Mouse (Mus musculus) lung, embryonic 16.5 days (tissue): ENCODE data around the gene Apoa5. TPM values are rescaled to one million over a fixed set of nuclear protein-coding genes. Genes with fewer than 3 reads are reported as not detected.

Experiments used
- ATAC-seq: fragments of 200-750 bp; cut with Nextera tagmentation; 2 replicates; pipeline ENCODE4 v1.8.0; 2017; ENCODE audit warnings: low read depth, mild to moderate bottlenecking, moderate library complexity
- H3K27ac ChIP-seq: fragments of 300-500 bp; sonication (generic); 2 replicates; pipeline ENCODE4 v1.5.1; 2014; ENCODE audit warnings: mild to moderate bottlenecking, control low read depth, low read length
- H3K27me3 ChIP-seq: fragments of 300-500 bp; sonication (generic); 2 replicates; pipeline ENCODE4 v1.6.1; 2014; ENCODE audit warnings: low read depth, low read length, mixed read lengths; ENCODE audit not compliant: control insufficient read depth, insufficient read depth
- H3K36me3 ChIP-seq: fragments of 300-500 bp; sonication (generic); 2 replicates; pipeline ENCODE4 v1.6.1; 2014; ENCODE audit warnings: low read length; ENCODE audit not compliant: control insufficient read depth, insufficient read depth
- H3K4me1 ChIP-seq: fragments of 300-500 bp; sonication (generic); replicated peaks from 2 replicates; pipeline ENCODE4 v1.6.1; 2014; ENCODE audit warnings: low read length, mixed read lengths; ENCODE audit not compliant: control insufficient read depth, insufficient read depth
- H3K4me2 ChIP-seq: fragments of 300-500 bp; sonication (generic); 2 replicates; pipeline ENCODE4 v1.6.1; 2014; ENCODE audit warnings: low read depth, low read length, control low read depth
- H3K4me3 ChIP-seq: fragments of 300-500 bp; sonication (generic); 2 replicates; pipeline ENCODE4 v1.5.1; 2014; ENCODE audit warnings: mild to moderate bottlenecking, low read length, control low read depth
- H3K9ac ChIP-seq: fragments of 300-500 bp; sonication (generic); 2 replicates; pipeline ENCODE4 v1.6.1; 2014; ENCODE audit warnings: low read length, control low read depth
- H3K9me3 ChIP-seq: fragments of 300-500 bp; sonication (generic); 2 replicates; pipeline ENCODE4 v1.6.1; 2016; ENCODE audit warnings: low read length; ENCODE audit not compliant: control insufficient read depth
- WGBS: fragments of 180-500 bp; shearing (Covaris S2); extraction: QIAGEN DNeasy Blood & Tissue Kit; methylation state at CpG from one replicate; pipeline ENCODE4 v1.1.7; 2014; 5-methylcytosine and 5-hydroxymethylcytosine counted together
- polyA plus RNA-seq: library from polyadenylated mRNA; unstranded; fragments of >200 nt; fragmentation: Nextera tagmentation; extraction: Ambion mirVana; gene quantifications from 2 replicates; pipeline ENCODE4 v1.2.1, GENCODE M21; 2015

Gene Apoa5
- polyA plus RNA-seq: not detected in 2 replicates

GRCm38 (mm10) chr9:46268343-46268873 is at the start of gene Apoa5:
TSS of gene Apoa5 (plus strand) at chr9:46268633.
- Histone ChIP-seq H3K4me2 (no peak within 1 kb of the TSS), H3K4me3 (no peak within 1 kb of the TSS), H3K27me3 (peaks cover 9% of the 10 kb centered on the region), H3K4me1 (peaks cover under 1% of the 10 kb centered on the region; the same call in 1 of the 2 replicates), H3K36me3 (no peaks in the 10 kb centered on the region), H3K9me3 (no peaks in the 10 kb centered on the region), H3K27ac (no peak within 1 kb of the TSS), H3K9ac (no peak within 1 kb of the TSS)
- no peak for ATAC-seq
- WGBS: 35% methylated on average over 7 of the region's 7 CpGs

DNA sequence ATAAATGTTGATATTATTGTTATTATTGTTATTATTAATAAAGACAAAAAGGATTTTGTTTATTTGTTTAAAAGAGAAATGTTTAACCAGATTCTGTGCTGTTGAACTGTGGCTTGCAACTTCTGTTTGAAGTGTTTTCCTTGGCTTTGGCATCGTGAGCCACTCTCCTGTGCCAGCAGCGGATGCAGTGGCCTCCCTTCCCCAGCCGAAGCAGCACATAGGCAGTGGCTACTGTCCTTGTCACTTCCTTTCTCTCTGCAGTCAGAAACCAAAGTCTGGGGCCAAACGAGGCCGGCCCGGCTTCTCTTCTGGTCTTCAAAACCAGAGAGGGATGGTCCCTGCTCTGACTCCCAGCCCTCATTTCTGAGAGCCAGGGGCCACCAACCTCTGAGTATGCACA is 45.3 kb upstream of the Apoa5 start:
- no peaks in the 10 kb centered on the region for H3K9me3 ChIP-seq
- ATAC-seq: no peak
- H3K36me3 ChIP-seq: peaks cover 21% of the 10 kb centered on the region
- no peak overlapping the region for H3K27ac ChIP-seq
- H3K27me3 ChIP-seq: no peaks in the 10 kb centered on the region
- WGBS: 76% methylated on average over 6 of the region's 6 CpGs
- no peak overlapping the region for H3K9ac ChIP-seq
- H3K4me2 ChIP-seq: no peak overlapping the region
- H3K4me1 ChIP-seq: no peaks in the 10 kb centered on the region
- no peak overlapping the region for H3K4me3 ChIP-seq

GRCm38 (mm10) chr9:46224101-46224500 is 44.3 kb upstream of the Apoa5 start:
- 77% methylated on average over 3 of the region's 3 CpGs for WGBS

GRCm38 (mm10) chr9:46224945-46225660 is 43.3 kb upstream of the Apoa5 start:
- no peak overlapping the region for H3K9ac ChIP-seq
- ATAC-seq: no peak
- H3K36me3 ChIP-seq: peaks cover 14% of the 10 kb centered on the region
- H3K4me1 ChIP-seq: no peaks in the 10 kb centered on the region
- WGBS: 54% methylated on average over 5 of the region's 5 CpGs
- H3K27ac ChIP-seq: no peak overlapping the region
- H3K4me3 ChIP-seq: no peak overlapping the region
- no peak overlapping the region for H3K4me2 ChIP-seq
- no peaks in the 10 kb centered on the region for H3K9me3 ChIP-seq
- H3K27me3 ChIP-seq: no peaks in the 10 kb centered on the region

More at GRCm38 (mm10) chr9:46224101-46224500, 44.3 kb upstream of the Apoa5 start:
- Histone ChIP-seq H3K4me2 (no peak overlapping the region), H3K4me1 (no peaks in the 10 kb centered on the region), H3K36me3 (peaks cover 21% of the 10 kb centered on the region), H3K9ac (no peak overlapping the region), H3K27ac (no peak overlapping the region), H3K27me3 (no peaks in the 10 kb centered on the region), H3K4me3 (no peak overlapping the region), H3K9me3 (no peaks in the 10 kb centered on the region)
- no peak for ATAC-seq

DNA sequence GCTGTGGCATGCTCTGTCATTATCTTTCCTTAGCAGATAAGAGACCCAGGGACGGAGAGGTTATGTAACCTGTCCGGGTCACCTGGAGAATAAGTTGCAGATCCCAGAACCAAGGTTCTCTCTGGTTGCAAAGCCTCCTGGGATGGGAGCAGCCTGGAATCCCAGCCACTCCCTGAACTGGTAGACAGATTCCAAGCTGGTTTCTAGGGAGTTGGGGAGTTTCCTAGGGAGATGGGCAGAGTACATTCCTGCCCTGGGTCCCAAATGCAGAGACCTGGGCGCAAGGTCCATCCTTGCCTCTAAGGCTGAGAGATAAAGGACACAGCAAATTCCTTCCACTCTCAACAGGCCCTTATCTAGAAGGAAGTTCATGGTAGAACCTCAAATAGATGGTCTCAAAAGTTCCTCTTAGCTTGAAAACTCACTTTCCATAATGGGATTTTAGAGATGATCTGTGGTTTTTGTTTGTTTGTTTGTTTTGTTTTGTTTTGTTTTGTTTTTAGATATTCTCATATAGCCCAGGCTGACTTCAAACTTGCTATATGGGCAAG is 41.3 kb upstream of the Apoa5 start:
- WGBS: 78% methylated on average over 3 of the region's 3 CpGs
- ATAC-seq: no peak
- no peaks in the 10 kb centered on the region for H3K9me3 ChIP-seq
- no peak overlapping the region for H3K4me3 ChIP-seq
- no peak overlapping the region for H3K9ac ChIP-seq
- 0 out of 2 replicates have a peak, but pooled peaks cover 5% of the 10 kb centered on the region for H3K4me1 ChIP-seq
- H3K4me2 ChIP-seq: no peak overlapping the region
- H3K27me3 ChIP-seq: no peaks in the 10 kb centered on the region
- no peaks in the 10 kb centered on the region; the same call in none of the 2 replicates for H3K36me3 ChIP-seq
- H3K27ac ChIP-seq: no peak overlapping the region

DNA sequence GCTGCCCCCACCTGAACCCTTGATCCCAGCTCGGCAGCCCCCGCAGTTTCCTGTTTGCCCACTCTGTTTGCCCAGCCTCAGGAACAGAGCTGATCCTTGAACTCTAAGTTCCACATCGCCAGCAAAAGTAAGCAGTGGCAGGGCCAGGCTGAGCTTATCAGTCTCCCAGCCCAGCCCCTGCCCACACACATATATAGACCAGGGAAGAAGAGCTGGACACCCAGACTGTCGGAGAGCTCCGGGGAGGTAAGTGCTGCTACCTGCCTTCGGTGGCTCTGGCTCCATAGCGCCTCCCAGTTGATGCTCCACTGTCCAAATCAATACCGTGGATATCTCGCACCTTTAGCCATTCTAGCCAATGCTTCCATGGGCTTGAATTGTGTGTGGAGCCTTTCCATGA is 39.9 kb upstream of the Apoa5 start, which contains the start of gene Apoa1:
Apoa1 (plus strand) TSS at position 90 of the 400 bp plus-strand sequence.
- Histone ChIP-seq H3K9ac (no peak within 1 kb of the TSS), H3K36me3 (no peaks in the 10 kb centered on the region), H3K4me2 (no peak within 1 kb of the TSS), H3K27me3 (no peaks in the 10 kb centered on the region), H3K9me3 (no peaks in the 10 kb centered on the region), H3K4me1 (0 out of 2 replicates have a peak, but pooled peaks cover 5% of the 10 kb centered on the region), H3K27ac (no peak within 1 kb of the TSS), H3K4me3 (no peak within 1 kb of the TSS)
- 43% methylated on average over 9 of the region's 9 CpGs for WGBS
- ATAC-seq: no peak

DNA sequence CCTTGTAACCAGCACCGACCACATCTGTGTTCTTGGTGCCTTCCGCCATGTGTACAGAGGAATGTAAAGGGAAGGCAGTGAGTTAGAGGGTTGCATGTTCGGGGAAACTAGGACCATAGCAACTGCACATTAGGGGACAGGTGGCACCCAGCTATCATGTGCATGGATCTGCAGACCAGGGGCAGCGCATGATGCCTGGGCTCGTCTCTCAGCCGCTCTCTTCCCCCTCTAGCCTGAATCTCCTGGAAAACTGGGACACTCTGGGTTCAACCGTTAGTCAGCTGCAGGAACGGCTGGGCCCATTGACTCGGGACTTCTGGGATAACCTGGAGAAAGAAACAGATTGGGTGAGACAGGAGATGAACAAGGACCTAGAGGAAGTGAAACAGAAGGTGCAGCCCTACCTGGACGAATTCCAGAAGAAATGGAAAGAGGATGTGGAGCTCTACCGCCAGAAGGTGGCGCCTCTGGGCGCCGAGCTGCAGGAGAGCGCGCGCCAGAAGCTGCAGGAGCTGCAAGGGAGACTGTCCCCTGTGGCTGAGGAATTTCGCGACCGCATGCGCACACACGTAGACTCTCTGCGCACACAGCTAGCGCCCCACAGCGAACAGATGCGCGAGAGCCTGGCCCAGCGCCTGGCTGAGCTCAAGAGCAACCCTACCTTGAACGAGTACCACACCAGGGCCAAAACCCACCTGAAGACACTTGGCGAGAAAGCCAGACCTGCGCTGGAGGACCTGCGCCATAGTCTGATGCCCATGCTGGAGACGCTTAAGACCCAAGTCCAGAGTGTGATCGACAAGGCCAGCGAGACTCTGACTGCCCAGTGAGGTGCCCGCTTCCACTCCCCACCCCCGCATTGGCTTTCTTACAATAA is 38.6 kb upstream of the Apoa5 start:
- peak overlapping the region; percentile 45 for H3K4me3 ChIP-seq
- no peaks in the 10 kb centered on the region for H3K27me3 ChIP-seq
- H3K9me3 ChIP-seq: no peaks in the 10 kb centered on the region
- H3K27ac ChIP-seq: no peak overlapping the region
- ATAC-seq: peak; percentile 95
- no peaks in the 10 kb centered on the region for H3K36me3 ChIP-seq
- 14% methylated on average over 37 of the region's 37 CpGs for WGBS
- 0 out of 2 replicates have a peak, but pooled peaks cover 5% of the 10 kb centered on the region for H3K4me1 ChIP-seq
- peak overlapping the region; percentile 33 for H3K9ac ChIP-seq
- peak overlapping the region; percentile 74 for H3K4me2 ChIP-seq

GRCm38 (mm10) chr9:46230450-46230975 is 37.9 kb upstream of the Apoa5 start:
- Histone ChIP-seq H3K36me3 (no peaks in the 10 kb centered on the region), H3K27ac (no peak overlapping the region), H3K4me3 (peak overlapping the region; percentile 45), H3K9ac (peak overlapping the region; percentile 33), H3K9me3 (no peaks in the 10 kb centered on the region), H3K27me3 (no peaks in the 10 kb centered on the region), H3K4me2 (peak overlapping the region; percentile 74), H3K4me1 (0 out of 2 replicates have a peak, but pooled peaks cover 5% of the 10 kb centered on the region)
- WGBS: 16% methylated on average over 13 of the region's 13 CpGs
- ATAC-seq: 0 out of 2 replicates have a peak, but pooled peaks have one; percentile 8
